Mouse (Mus musculus): Measurements from ENCODE around the gene Gm12695.

The Gm12695 gene

DNA sequence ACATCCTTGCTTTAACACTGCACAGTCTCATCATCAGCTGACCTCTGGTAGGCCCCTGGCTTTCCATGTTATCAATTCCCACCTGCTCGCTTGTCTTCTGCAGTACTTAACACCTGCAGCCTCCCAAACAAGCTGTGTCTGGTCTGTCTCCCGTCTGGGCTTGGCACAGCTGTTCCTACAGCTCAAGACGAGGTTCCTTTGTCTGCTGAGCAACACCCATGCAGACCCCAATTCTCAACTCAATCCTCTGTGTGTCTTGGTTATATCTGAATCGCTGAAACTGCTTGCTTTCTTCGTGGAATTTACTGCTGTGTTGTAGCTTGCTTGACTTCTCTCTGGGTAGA, 86.8 kb downstream of the Gm12695 start:
- no peak for DNase-seq (ENCODE audit: low spot score in 2 of 2)

DNA sequence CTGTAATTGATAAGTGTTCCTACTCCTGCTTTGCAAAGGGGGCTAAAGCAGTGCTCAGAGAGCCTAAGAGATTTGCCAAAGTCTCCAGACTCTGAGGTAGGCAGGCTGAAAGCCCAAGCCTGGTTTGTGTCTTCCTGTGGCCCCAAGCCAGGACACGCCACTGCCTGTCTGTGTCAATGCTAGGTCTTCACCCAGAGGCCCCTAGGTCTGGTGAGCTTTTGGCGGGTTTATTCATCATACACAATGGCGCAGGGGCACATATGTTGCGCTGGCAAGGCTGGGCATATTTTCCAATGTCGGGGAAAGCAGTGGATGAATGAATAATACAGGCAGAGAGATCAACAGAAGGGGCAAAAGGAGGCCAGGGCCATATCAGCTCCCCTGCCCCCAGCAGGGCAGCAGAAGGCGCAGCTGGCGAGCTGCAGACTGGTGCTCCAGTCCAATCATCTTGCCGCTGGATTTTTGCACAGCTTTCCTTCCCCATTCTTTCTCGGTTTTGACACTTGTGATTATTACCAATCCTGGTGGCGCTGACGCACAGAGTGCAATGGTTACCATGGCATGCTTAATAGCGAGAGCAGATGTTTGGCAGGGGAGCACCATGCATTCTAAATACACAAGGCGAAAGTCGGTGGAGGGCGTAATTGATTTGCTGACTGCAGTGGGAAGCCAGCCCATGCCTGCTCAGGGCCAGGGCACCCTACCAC, 87.3 kb downstream of the Gm12695 start:
- DNase-seq (ENCODE audit: low spot score in 2 of 2), result no peak

DNA sequence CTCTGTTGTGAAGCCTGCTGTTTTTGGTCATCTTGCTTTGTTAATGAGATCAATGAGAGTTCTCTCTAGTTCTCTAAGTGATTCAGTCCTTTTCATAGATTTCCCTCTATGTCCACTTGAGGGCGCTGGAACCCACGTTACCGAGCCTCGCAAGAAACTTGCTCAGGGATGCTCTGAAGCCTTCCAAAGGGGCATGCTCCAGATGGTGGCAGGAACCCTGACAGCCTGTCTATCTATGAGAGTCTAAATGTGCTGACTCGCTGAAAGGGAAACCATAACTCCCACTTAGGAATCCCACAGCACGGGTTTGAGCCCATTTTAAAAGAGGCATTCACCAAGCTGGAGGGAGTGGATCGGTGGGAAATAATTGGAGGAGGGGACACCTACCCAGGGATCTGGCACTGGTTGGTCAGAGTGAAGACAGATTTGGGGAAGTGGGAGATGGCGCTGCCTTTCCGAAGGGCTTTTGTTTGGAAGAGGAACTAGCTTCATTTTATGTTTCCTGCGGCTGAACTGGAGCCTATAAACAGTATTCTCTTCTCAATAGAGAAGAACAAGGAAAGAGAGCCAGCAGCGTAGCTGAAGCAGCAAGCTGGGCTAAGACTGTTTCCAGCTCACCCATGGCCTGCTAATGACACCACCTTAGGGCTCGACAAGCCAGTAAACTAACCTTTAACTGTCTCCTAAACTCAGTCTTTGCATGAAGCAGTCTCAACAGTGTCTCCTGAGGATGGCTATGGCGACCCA, 88.2 kb downstream of the Gm12695 start:
- no peak for DNase-seq (ENCODE audit: low spot score in 2 of 2)

DNA sequence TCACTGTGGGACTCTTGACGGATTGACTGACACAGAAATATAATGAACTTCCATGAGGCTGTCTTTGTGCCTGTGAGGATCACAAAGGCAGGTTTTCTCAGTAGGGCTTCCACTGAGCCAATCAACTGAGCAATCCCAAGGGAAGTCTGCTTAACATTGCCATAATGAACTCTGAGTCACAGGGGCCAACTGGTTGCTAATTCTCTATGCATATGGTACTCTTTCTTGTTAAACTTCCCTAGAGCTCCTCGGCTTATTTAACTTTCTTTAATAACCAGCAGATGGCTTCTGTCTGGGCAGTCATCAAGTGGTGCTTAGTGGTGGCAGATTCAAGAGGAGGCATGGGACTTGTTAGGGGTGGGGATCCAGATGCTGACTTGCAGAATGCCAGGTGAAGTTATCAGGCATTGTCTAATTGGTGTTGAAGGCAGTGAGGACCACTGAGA, 97.6 kb downstream of the Gm12695 start:
- DNase-seq (ENCODE audit: low spot score in 2 of 2), result no peak

DNA sequence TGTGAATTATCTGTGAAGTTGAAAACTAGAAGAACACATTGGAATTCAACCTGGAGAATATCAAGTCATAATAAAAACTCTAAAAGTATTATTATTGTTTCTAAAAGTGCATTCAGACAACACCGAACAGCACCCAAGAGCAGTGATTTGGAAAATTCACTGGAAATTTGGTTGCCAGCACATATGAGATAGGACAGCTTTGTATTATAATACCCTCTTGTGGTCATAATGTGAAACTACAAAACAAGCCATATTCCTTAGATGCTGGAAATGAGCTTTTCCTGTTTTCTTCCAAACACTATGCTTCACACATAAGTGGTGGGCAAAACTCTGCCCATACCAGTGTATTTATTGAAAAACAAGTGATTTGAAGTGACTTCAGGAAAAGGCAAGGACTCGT, 101.5 kb downstream of the Gm12695 start:
- no peak for DNase-seq (ENCODE audit: low spot score in 2 of 2)

DNA sequence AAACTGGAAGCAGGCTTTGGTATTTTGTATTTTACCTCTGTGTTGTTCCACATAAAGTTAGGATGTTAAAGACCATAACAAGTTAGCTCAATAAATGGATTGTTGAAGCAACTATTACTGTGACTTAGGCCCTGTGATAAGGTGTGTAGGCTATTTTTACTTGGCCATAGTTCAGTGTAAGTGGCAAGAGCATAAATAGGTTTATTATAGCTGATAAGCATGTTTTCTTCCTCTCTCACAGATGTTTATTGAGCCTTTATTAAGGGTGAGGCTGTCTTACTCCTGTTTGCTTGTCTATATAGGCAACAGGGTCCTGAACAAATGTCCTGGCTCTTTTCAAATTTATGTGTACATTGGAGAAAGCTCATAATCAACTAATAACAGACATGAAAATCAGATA, 104.0 kb downstream of the Gm12695 start:
- DNase-seq (ENCODE audit: low spot score in 2 of 2), result no peak

DNA sequence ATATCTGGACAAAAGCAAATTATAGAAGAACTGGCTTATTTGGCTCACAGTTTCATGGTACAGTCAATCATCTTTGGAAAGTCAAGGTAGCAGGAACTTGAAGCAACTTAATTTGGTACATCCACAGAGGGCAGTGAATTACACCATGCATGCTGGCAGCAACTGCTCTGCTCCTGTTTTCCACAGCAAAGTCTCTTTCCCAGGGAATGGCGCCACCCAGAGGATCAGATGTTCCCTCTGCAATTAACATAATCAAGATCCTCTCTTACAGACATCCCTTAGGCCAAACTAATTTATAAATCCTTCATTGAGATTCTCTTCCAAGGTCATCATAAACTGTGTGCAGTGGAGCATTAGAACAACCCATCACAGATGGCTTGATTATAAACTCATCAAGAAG, 104.8 kb downstream of the Gm12695 start:
- no peak for DNase-seq (ENCODE audit: low spot score in 2 of 2)

Measured in spleen, postnatal 14 days (tissue).